Mouse (Mus musculus) kidney, adult 2 months (tissue): ENCODE measurements around the gene Ddi1. TPM values are rescaled to one million over a fixed set of nuclear protein-coding genes. Genes with fewer than 3 reads are reported as not detected.
A peak's percentile ranks its signal among the peaks of the same experiment; 100 is the strongest.
"Not testable (repeated sequence)": the region's sequence is repeated elsewhere in the genome, so short reads cannot be mapped to it uniquely, and the experiment has no call there.

Experiments used
- DNase-seq: peaks from one replicate; pipeline ENCODE4 v3.0.0; 2021
- H3K27ac ChIP-seq: fragments of 200-500 bp; 2 replicates; pipeline ENCODE4 v1.5.1; 2012; ENCODE audit warnings: low read depth, low read length, control low read depth, inconsistent platforms; ENCODE audit not compliant: insufficient read depth
- H3K27me3 ChIP-seq: fragments of 200-500 bp; replicated peaks from 2 replicates; pipeline ENCODE4 v1.6.1; 2012; ENCODE audit warnings: mild to moderate bottlenecking, moderate library complexity, low read length, inconsistent platforms; ENCODE audit not compliant: control insufficient read depth, insufficient read depth
- H3K36me3 ChIP-seq: fragments of 200-500 bp; 2 replicates; pipeline ENCODE4 v1.6.1; 2012; ENCODE audit warnings: mild to moderate bottlenecking, moderate library complexity, low read length, inconsistent platforms; ENCODE audit not compliant: control insufficient read depth, insufficient read depth
- H3K4me1 ChIP-seq: fragments of 200-500 bp; 2 replicates; pipeline ENCODE4 v1.6.1; 2011; ENCODE audit warnings: low read length; ENCODE audit not compliant: control insufficient read depth, insufficient read depth
- H3K4me3 ChIP-seq: fragments of 200-500 bp; 2 replicates; pipeline ENCODE4 v1.5.1; 2011; ENCODE audit warnings: mild to moderate bottlenecking, low read depth, low read length, control low read depth; ENCODE audit not compliant: insufficient read depth
- CTCF ChIP-seq: fragments of 200-500 bp; conservative IDR thresholded peaks from 2 replicates; pipeline ENCODE4 v1.5.1; 2011; ENCODE audit warnings: low read depth, mild to moderate bottlenecking, control low read depth, low read length, moderate library complexity, mixed read lengths; ENCODE audit not compliant: insufficient read depth, insufficient read length
- POLR2A ChIP-seq: fragments of 200-500 bp; IDR thresholded peaks from one replicate; pipeline ENCODE4 v1.6.1; 2011; ENCODE audit warnings: low read depth, low read length, control low read depth
- WGBS: fragments of 180-500 bp; shearing (Covaris S2); methylation state at CpG from one replicate; pipeline ENCODE4 v1.1.7; 2018; 5-methylcytosine and 5-hydroxymethylcytosine counted together
- polyA plus RNA-seq: library from polyadenylated mRNA; depleted of rRNA; stranded (reverse); fragments of >200 nt; gene quantifications from 2 replicates; pipeline ENCODE4 v1.2.3, GENCODE M21; 2012

Gene Ddi1
- polyA plus RNA-seq, 1 experiment, result not detected

DNA sequence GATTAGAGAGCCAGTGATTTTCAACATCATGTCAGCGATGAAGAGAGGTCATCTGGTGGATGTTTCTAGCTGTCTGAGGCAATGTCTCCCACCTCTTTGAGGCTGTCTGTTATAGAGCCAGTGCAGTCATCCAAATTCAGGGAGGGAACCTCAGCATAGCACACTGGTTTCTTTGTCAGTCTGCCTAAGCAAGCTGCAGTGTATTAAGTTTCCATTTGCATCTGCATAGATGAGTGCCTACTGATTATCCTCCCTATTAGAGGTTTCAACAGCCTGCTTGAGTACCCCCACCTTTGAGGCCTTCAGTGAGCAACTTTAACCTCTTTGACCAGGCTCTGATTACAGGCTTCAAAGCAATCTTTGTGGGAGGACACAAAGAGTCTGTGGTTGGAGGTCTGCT is 17.1 kb upstream of the Ddi1 start:
- DNase-seq, result no peak
- Histone ChIP-seq H3K4me1 (no peaks in the 10 kb centered on the region), H3K27ac (no peak overlapping the region), H3K27me3 (no peaks in the 10 kb centered on the region), H3K4me3 (no peak overlapping the region), H3K36me3 (no peaks in the 10 kb centered on the region)
- WGBS, result 47% methylated on average over 1 of the region's 1 CpGs
- TF ChIP-seq CTCF (no peak), POLR2A (no peak)

GRCm38 (mm10) chr9:6277526-6277925 is 7.9 kb upstream of the Ddi1 start:
- no peak for DNase-seq
- no peaks in the 10 kb centered on the region for H3K36me3 ChIP-seq
- no peak overlapping the region for H3K27ac ChIP-seq
- no peak overlapping the region for H3K4me3 ChIP-seq
- H3K4me1 ChIP-seq, result no peaks in the 10 kb centered on the region
- H3K27me3 ChIP-seq, result no peaks in the 10 kb centered on the region
- TF ChIP-seq POLR2A (no peak), CTCF (no peak)

DNA sequence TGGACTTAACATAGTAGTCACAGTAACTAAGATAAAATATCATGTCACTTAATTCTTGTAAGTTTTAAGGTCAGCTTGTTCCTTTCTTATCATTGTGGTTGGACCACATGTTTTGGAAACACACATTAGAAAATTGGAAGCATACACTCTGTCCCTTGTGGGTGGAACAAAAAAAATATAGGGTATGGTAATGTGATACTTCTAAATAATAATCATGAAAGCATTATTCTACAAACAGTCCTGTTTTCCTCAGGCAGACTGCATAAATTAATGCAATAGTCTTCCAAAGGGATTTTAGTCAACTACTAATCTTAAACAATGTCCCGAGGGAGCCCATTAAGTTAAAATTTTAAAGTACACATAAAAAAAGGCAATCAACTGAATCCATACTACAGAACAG is 6.7 kb upstream of the Ddi1 start:
- Histone ChIP-seq H3K36me3 (no peaks in the 10 kb centered on the region), H3K4me3 (no peak overlapping the region), H3K27ac (no peak overlapping the region), H3K27me3 (no peaks in the 10 kb centered on the region), H3K4me1 (no peaks in the 10 kb centered on the region)
- no peak for DNase-seq
- 60% methylated on average over 1 of the region's 1 CpGs for WGBS
- TF ChIP-seq CTCF (no peak), POLR2A (no peak)

DNA sequence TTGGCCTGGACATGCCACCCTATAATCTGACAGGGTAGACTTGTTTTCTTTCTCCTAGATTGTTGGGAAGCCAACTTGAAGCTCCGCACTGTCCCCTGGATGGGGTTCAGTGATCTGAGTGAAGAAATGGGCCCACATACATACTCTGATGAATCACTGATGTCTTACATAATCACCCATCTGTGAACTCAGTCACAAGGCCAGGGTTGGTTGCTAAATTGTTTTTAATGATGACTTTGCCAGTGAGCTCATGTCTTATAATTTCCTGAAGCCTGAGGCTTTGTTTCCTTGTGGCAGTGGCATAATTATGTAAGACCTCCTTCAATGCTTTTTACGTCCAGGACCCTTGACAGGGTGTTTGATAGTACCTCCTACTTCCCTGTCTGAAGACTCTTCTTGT is 4.8 kb downstream of the Ddi1 start:
- TF ChIP-seq POLR2A, result no peak
- no peak for TF ChIP-seq CTCF
- WGBS, result 79% methylated on average over 2 of the region's 2 CpGs
- Histone ChIP-seq H3K36me3 (no peaks in the 10 kb centered on the region), H3K27me3 (no peaks in the 10 kb centered on the region), H3K4me3 (no peak overlapping the region), H3K27ac (no peak overlapping the region), H3K4me1 (no peaks in the 10 kb centered on the region; the same call in 1 of the 2 replicates)
- DNase-seq, result no peak

- H3K36me3 ChIP-seq, result no peaks in the 10 kb centered on the region
- DNase-seq, result no peak
- no peak overlapping the region for H3K4me3 ChIP-seq
Observed at GRCm38 (mm10) chr9:6257072-6257471, 12.6 kb downstream of the Ddi1 start.

GRCm38 (mm10) chr9:6251990-6252389 is 17.7 kb downstream of the Ddi1 start:
- 91% methylated on average over 2 of the region's 2 CpGs for WGBS
- DNase-seq, result no peak
- H3K36me3 ChIP-seq, result no peaks in the 10 kb centered on the region
- TF ChIP-seq POLR2A (no peak), CTCF (no peak)
- H3K27ac ChIP-seq, result no peak overlapping the region
- H3K4me1 ChIP-seq, result no peaks in the 10 kb centered on the region
- H3K27me3 ChIP-seq, result no peaks in the 10 kb centered on the region
- no peak overlapping the region for H3K4me3 ChIP-seq

More at GRCm38 (mm10) chr9:6257072-6257471, 12.6 kb downstream of the Ddi1 start:
- H3K27me3 ChIP-seq, result no peaks in the 10 kb centered on the region
- TF ChIP-seq POLR2A, result no peak
- no peak overlapping the region for H3K27ac ChIP-seq
- no peaks in the 10 kb centered on the region for H3K4me1 ChIP-seq

DNA sequence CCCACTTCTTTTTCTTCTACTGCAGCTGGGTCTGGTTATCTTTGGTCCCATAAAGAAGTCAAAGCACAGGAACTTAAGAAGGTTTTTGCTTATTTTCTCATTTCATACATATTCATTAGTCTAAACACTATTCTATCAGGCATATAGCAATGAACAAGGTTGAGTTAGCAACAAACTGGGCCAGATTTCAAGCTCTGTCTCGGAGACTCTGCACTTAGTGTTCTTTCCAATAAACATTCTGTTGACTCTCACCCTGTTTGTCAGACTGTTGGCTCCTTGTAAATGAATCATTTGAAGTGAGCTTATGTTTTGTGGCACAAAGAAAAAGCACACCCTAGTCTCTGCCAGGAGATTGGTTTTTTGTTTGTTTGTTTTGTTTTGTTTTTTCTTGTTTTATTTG is 19.3 kb downstream of the Ddi1 start:
- no peaks in the 10 kb centered on the region for H3K27me3 ChIP-seq
- H3K36me3 ChIP-seq, result no peaks in the 10 kb centered on the region
- H3K4me1 ChIP-seq, result no peaks in the 10 kb centered on the region
- no peak overlapping the region for H3K27ac ChIP-seq
- peak; percentile 8 for DNase-seq
- no peak for TF ChIP-seq CTCF
- no peak for TF ChIP-seq POLR2A
- no peak overlapping the region for H3K4me3 ChIP-seq
- WGBS, result 54% methylated on average over 1 of the region's 1 CpGs

DNA sequence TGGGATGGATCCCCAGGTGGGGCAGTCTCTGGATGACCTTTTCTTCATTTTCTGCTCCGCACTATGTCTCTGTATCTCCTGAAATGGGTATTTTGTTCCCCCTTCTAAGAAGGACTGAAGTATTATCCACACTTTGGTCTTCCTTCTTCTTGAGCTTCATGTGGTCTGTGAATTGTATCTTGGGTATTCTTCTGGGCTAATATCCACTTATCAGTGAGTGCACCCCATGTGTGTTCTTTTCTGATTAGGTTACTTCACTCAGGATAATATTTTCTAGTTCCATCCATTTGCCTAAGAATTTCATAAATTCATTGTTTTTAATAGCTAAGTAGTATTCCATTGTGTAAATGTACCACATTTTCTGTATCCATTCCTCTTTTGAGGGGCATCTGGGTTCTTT is 33.7 kb downstream of the Ddi1 start:
- H3K27ac ChIP-seq, DNase-seq, H3K36me3 ChIP-seq, H3K4me3 ChIP-seq, H3K4me1 ChIP-seq, H3K27me3 ChIP-seq: not testable (repeated sequence)
- WGBS, result 97% methylated on average over 1 of the region's 1 CpGs
